Mouse (Mus musculus) A20 (cell line): ENCODE data around the gene Parp1.
"Not testable (repeated sequence)": the region's sequence is repeated elsewhere in the genome, so short reads cannot be mapped to it uniquely, and the experiment has no call there.

Experiments used
- DNase-seq: peaks from one replicate; pipeline ENCODE4 v3.0.0-alpha.2; 2011; ENCODE audit warnings: low read depth, low spot score

The Parp1 gene

DNA sequence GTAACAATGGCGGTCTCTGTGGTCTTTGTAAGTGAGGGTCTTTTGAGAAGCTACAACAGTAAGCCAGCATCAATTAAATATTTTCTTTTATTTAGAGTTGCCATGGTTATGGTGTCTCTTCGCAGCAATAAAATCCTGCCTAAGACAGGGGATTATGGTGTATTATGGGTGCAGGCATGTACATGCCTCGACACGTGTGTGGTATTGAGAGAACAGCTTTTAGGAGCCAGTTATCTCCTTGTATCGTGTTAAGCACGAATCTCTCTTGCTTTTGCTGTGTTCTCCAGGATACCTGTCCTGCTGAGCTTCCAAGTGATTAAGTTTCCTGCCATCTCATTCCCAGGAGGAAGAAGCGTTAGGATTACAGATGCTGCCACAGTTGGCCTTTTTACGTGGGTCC, 9.3 kb upstream of the Parp1 start:
- DNase-seq, result no peak

DNA sequence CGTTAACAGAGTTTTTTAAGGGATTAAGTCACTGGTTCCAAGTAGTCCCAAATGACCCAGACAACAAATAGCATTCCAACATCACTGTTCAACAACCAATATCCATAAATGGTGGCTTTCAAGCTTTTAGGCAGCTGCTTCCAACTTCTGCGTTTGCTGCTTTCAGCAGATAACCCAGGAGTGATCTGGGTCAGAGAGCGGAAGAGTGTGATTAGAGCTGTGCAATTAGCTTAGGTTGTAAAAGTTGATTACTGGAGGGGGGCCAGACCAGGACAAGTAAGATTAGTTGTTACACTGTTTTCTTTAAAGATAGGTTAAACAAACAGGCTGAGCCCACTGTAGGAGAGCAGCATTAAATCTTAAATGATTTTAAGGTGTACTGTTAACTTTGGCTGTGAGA, 7.5 kb upstream of the Parp1 start:
- no peak for DNase-seq

DNA sequence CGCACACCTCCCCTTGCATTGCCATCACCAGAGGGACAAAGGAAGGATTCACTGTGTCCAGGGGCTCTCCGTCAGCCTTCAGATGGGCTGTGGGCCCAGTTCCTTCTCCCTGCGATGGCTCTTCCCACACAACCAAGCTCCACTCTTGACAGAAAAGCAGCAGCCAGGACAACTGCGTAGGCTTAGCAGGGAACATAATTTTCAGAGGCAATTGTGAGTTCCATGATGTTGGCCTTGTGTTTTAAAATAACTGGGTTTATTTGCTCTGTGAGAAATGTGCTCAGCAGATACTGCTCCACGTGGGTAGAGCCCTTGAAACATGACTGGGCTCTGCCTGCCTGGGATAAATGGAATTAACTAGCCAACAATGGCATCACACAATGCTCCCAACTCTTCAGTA, 3.8 kb upstream of the Parp1 start:
- no peak for DNase-seq

DNA sequence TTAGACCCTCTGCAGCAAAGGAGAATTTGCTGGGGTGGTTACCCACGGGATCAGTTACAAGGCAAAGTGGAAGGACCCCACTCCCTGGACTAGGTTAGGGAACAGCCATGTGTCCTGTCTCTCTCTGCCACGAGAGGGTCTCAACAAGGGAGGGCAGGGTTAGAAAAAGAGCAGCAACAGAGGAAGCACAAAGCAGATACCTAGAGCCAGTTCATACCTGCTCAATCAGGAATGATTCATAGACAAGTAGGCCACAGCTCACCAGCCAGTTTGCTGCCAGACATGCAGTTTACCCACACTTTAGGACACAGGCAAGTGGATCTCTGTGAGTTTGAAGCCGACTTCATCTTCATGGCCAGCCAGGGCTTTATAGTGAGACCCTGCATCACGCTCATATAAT, 963 bp upstream of the Parp1 start:
- no peak for DNase-seq

DNA sequence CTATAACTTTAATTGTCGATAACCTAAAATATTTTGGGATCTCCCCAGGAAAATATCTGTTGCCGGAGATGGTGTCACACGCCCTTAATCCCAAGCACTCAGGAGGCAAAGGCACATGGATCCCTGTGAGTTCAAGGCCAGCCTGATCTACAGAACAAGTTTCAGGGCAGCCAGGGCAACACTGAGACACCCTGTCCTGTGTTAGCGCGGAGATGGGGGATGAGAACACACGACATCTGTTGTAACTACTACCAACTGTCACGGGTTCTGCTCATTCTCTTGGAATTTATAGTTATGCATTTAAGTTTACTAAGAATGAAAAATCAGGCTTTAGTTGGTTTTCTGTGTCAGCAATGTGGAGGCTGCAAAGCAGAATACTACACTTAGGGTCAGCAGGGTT, 476 bp upstream of the Parp1 start:
- DNase-seq, result no peak

DNA sequence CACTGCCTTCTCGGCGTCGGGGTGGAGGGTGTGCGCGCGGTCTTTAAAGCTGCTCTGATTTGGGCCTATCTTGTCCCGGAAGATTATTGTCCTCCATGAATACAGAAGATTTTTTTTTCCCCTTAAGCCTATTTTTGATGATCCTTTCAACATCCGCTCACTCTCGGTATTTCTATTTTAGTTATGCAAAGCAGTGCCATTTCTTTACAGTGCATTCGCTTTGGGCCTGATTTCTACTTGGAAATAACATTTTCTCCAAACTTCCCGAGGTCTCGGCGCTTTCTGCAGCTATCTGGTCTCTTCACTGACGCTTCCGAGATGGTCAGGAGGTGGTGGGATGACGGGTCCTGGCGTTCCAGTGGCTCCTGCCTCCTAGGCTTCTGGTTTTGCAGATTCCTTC, 729 bp downstream of the Parp1 start:
- DNase-seq, result no peak

DNA sequence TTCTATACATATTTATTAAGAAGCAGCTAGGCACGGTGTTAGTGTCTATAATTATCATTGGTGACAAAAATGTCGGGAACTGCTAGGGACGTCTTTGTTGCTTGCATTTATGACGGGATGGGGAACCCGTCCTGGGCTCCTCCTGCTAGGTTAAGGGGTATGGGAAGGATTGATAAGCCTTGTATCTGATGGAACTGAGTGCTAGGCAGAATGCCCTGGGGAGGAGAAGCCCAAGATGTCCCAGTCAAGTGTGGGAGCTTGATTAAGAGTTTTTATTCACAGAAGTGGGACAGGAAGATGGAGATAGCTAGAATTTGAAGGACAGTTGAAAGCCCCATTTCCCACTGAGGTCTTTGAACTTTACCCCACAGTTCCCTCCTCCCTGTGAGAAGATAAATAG, 1.5 kb downstream of the Parp1 start:
- DNase-seq, result no peak

DNA sequence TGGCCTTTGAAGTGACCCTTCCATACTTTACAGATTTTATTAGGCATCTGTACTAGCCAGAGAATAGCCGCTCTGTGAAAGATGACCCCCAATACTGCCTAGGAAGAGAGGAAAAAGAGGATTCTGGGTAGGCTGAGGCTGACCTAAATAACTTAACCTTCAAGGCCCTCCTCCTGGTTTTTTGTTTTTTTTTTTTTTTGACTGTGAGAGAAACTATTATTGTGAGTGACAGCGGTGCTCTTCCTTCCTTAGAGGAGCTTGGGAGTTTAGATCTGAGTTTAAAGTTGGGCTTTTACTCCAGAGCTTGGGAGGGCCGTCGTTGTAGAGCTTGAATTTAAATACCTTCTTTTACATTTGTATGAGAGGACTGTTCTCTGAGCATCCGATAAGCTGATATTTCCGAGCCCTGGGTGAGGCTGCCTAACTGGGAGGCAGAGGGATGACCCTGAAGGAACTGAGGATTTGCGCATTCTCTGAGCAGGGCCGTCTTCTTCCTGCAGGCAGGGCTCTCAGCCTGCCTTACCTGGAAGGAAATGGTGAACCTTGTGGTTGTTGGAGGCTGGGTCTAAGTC, 2.4 kb downstream of the Parp1 start:
- DNase-seq, result no peak

DNA sequence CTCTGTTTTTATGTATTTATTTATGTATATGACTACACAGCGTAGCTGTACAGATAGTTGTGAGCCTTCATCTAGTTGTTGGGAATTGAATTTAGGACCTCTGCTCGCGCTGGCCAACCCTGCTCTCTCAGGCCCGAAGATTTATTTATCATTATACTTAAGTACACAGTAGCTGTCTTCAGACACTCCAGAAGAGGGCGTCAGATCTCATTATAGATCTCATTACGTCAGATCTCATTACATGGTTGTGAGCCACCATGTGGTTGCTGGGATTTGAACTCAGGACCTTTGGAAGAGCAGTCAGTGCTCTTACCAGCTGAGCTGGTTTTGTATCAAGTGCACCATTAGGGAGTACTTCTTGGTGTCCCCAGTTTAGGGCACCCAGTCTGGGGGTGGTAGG, 3.0 kb downstream of the Parp1 start:
- not testable (repeated sequence) for DNase-seq

DNA sequence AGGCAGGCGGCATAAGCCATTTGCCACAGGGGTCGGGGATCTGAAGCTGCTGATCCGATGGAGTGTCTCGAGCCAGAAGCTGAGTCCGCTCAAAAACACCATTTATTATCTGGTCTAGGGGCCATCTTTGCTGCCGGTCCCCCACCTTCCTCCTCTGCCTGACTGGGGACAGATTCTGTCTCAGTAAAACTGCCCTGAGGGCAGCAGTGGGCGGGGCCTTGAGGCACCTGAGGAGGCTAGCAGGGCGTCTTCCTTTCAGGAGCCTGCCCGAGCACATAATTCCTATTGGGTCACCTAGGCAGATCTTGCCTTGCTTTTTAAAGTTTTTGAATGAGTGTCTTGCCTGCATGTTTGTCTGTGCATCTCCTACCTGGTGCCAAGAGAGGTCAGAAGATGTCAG, 3.4 kb downstream of the Parp1 start:
- no peak for DNase-seq

DNA sequence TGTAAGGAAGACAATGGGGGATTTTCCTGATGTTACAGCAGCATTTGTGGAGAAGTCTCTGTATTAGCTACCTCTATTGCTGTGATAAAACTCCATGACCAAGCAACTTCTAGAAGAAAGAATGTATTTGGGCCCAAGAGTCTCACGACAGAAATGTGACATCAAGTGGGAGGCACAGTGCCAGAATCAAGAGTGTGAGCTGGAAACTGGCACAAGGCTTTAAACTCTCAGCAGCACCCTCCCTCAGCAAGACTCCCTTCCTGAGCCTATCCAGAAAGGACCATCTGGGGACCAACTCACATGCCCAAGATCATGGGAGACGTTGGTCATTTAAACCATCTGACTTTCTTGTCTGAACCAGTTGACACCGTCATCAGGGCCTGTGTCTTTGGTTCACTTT, 7.8 kb downstream of the Parp1 start:
- no peak for DNase-seq

DNA sequence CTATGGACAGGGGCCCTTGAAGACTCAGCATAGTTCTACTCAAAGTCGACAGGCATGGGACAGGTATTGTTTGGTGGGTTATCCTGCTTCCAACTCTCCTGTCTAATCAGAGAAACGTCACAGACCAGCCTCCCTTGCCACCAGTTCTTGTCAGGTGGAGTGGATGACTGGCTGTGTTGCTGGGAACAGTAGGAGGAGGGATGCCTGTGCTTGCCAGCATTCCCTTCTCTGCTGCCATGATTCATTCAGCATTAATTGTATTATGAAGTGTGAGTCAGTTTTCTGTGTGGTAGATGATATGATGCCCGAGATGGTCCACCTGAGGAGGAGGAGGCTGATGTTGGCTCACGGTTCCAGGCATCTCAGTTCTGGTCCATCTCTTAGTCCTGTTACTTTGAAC, 9.1 kb downstream of the Parp1 start:
- DNase-seq, result no peak

DNA sequence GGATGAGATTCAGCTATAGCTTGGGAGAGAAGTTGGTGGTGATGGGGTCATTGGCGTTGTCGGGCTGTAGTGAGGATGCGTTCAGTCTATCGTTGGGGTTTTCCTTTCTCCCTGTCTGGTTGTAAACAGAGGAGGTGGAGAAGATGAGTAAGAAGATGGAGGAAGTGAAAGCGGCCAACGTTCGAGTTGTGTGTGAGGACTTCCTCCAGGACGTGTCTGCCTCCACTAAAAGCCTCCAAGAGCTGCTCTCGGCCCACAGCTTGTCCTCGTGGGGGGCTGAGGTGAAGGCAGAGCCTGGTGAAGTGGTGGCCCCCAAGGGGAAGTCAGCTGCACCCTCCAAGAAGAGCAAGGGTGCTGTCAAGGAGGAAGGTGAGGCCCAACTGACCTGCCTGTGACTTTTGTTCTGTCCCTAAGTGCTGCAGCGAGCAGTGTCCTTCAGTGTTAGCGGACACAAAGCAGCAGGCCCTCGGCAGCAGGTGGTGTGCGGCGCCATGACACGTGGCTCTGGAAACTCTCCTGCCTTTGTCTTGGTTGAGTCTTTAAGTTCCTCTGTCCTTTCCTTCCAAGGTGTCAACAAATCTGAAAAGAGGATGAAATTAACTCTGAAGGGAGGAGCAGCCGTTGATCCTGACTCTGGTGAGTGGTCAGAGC, 19.2 kb downstream of the Parp1 start:
- peak; percentile 91 for DNase-seq

DNA sequence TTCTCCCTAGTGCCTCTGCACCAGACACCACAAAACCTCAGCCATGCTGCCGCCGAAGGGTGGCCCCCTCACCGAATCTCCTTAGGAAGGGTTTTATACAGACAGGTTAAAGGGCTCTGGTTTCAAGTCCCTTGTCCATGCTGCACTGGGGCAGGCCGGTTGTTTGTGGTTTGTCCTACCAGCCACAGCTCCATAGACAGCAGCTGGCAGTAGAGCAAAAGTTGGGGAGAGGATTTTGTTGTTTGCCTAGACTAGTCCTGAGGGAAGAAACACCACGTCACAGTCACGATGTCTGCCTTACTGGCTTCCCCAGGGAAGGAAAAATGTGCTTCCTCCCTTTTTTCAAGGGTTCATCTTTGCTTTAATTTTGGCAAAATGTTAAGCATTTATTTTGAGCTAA, 31.9 kb downstream of the Parp1 start:
- no peak for DNase-seq

DNA sequence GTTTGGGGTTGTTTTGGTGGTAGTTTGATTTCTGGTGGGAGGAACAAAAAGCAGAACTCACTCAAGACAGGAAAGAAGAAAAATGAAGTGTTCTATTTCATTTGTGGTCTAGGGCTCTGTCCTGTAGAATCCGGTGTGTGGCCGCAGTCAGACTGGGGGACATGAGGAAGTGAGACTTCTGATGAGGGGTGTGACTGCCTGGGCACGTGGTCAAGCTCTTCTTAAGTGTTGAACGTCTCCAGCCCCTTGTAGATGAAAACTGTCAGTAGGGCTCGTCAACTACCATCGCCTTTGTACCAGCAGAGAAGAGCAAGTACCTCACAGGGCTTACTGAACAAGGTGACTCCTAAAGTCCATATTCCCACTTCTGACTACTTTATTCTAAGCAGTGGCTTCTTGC, 33.1 kb downstream of the Parp1 start:
- peak; percentile 81 for DNase-seq

DNA sequence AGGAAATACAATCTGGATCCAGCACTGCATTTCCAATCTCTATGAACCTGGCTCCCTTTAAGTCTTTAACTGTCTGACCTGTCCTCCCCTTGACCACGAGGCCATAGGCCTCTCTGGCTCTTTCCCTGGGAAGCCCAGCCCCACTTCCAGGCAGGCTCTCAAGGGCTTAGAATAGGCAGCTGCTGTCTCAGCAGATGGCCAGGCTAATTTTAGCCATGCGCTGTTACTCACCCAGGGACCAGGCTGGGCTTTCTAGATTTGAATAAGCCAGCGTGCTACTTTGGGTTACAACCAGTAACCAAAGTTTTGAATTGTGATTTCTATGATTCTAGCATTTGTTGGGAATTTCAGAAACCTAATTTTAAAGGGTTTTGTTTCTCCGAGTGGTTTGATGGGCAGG, 35.9 kb downstream of the Parp1 start:
- DNase-seq, result peak; percentile 33

DNA sequence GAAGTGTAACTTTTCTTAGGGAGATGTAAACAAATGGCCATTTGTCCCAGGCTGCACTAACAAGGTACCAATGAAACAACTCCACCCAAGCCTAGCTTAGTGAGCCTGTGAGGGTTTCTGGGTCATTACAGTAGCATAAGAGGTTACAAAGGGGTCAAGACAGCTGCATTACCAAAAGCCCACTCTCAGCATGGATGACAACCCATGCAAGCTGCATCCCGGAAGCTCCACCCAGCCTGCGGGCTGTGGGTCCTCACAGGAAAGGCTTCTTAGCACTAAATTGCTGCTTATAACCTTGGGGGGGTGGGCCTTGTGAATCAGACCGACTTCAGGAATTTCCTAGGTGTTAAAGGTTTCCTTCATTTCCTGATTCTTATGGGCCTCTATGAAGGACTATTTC, 37.4 kb downstream of the Parp1 start:
- DNase-seq, result no peak

DNA sequence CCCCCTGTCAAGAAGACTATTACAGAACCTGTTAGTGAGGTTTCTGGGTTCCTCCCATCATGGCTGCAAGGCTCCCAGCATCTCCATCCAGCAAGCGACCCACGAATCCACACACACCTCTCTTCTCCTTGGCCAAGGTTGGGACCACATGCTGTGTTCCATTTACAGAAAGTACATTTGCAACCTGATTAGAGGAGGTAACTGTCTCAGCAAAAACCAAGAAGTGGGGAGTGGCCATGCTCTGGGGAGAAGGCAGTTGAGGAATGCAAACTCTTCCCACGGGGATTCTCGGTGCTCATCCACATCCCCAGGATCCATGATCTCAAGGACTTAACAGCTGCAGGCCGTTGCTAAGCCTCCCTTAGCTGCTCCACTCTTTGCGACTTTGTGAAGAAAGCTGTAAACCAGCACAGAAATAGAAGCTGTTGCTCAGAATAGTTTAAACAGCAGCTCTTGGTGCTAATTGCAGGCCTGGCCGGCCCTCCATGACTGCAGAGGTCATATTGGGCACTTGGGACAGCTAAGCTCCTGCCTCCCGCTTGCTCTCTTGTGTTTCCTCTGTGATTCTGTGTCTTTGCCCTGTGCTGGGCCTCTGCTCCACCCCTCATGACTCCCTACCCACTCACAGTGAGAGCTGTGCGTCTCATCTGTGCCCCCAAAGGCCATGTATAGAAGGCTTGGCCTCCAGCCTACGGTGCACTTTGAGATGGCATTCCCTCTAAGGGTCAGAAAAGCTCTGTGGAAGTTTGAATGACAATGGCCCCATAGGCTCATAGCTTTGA, 38.3 kb downstream of the Parp1 start:
- DNase-seq, result no peak

DNA sequence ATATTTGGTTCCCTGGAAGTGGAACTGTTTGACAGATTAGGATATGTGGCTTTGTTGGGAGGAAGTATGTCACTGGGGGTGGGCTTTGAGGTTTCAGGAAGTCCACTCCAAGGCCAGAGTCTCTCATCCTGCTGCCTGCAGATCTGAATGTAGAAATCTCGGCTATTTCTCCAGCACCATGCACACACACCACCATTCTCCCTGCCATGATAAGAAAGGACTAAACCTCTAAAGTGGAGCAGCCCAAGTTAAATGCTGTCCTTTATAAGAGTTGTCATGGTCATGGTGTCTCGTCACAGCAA, 38.8 kb downstream of the Parp1 start:
- no peak for DNase-seq

DNA sequence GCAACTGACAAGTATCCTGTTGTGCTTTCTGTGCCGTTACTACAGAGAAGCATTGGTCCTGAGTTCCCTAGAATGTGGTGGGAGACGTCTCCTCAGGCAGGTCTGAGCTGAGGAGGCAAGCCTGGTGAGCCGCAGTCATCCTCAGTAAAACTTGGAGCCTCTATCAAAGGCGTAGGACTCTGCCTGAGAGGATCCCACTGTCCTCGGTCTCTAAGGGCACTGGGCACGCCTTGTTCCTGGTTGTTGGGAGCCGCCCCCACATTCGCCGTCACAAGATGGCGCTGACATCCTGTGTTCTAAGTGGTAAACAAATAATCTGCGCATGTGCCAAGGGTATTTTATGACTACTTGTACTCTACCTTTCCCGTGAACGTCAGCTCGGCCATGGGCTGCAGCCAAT, 43.1 kb downstream of the Parp1 start:
- DNase-seq, result not testable (repeated sequence)

DNA sequence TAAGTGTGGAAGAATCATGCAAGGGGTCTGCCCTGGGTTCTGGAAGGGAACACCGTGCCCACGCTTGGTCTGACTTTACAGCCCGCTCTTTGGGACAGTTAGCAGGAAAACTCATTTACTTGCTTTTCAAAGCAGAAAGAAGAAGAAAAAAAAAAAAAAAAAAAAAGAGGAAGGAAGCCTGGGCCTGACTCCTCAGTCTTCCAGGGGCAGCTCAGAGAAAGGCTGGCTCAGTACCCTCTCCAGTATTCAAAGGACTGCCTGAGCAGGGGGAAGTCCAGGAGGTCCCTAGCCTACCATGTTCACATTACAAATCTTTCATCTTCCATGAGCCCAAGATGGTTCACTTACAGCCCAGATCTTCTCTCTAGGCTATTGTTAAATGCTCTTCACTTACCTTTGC, 48.0 kb downstream of the Parp1 start:
- DNase-seq, result no peak

DNA sequence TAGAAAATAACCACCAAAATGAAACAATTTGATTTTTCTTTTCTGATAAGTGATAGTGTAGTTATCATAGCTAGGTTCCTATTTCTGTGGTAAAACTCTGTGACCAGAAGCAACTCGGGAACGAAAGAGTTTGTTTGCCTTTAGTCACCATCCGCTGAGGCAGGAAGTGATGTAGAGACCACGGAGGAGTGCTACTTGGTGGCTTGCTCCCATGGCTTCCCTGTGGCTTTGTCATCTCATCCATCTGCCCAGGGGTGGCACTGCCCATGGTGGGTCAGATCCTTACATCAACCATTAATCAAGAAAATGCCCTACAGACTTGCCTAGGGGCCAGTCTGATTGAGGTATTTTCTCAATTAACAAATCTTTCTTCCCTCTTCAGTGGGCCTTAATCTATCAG, 53.7 kb downstream of the Parp1 start:
- no peak for DNase-seq

DNA sequence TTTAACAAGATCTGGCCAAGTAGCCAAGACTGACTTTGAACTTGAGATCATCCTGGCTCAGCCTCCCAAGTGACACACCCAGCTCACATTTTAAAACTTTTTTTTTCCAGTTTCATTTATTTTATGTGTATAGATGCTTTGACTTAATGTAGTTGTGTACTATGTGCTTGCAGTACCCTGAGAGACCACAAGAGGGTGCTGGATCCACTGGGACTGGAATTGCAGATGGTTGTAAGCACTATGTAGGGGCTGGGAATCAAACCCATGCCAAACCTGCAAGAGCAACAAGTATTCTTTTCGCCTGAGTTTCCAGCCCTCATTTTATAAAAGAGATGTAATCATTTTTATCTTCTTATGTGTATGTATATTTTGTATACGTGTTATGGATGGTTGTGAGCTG, 55.2 kb downstream of the Parp1 start:
- peak; percentile 45 for DNase-seq

DNA sequence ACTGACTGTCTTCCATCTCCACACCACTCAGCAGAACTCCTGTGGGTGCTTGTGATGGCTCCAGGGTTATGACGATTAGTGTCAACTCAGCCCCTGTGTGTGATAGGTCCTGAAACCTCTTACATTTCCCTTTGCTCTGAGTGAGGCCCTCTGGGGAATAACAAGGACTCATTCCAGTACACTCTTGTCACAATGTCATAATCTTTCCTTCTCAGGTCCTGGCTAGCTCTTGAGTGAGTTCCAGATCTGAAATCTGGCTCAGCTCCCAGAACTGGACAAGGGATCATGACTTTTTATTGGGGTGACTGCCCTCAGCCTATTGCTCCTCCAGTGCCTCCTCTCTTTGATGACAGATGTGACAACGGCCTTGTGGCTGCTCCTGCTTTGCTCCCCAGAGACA, 57.4 kb downstream of the Parp1 start:
- no peak for DNase-seq
